Mouse (Mus musculus): Measurements from ENCODE around the gene Card14. TPM values are rescaled to one million over a fixed set of nuclear protein-coding genes. Genes with fewer than 3 reads are reported as not detected.
"Not testable (repeated sequence)": the region's sequence is repeated elsewhere in the genome, so short reads cannot be mapped to it uniquely, and the experiment has no call there.

Gene Card14
- not detected in 2 replicates for total RNA-seq (2015; ENCODE audit: low replicate concordance)
- total RNA-seq (2017; ENCODE audit: low replicate concordance) = not detected in 2 replicates

DNA sequence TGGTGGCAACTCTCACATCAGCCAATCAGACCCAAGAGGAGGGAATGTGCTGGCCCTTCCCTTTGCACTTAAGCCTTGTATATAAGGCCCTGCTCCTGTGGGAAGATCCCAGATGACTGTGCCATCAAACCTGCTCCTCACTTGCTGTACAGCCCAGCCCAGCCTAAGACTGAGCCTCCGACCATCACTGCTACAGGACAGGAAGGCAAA is at the start of gene Card14:
Gene Card14, plus strand, starts transcription at position 111 of the 210 bp plus-strand sequence.
- no peak for ATAC-seq (replicated peaks; ENCODE audit: low FRiP score, poor library complexity, severe bottlenecking)

DNA sequence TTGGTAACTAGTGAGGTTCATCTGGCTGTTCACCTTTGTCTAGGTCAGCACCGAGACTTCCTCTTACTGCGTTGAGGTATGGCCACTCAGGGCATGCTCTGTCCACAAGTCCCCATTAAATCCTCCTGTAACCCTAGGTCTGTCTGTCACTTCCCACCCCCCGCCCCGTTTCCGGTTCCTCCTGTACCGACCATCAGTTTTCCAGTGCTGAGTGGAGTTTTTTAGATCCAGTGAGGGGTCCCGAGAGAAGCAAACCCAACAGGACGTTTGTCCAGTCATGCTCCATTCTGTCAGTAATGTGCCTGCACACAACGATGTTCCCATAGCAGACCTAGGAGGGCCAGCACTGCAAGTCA is 49.4 kb upstream of the Card14 start:
- no peak for ATAC-seq (replicated peaks; ENCODE audit: low FRiP score, poor library complexity, severe bottlenecking)

DNA sequence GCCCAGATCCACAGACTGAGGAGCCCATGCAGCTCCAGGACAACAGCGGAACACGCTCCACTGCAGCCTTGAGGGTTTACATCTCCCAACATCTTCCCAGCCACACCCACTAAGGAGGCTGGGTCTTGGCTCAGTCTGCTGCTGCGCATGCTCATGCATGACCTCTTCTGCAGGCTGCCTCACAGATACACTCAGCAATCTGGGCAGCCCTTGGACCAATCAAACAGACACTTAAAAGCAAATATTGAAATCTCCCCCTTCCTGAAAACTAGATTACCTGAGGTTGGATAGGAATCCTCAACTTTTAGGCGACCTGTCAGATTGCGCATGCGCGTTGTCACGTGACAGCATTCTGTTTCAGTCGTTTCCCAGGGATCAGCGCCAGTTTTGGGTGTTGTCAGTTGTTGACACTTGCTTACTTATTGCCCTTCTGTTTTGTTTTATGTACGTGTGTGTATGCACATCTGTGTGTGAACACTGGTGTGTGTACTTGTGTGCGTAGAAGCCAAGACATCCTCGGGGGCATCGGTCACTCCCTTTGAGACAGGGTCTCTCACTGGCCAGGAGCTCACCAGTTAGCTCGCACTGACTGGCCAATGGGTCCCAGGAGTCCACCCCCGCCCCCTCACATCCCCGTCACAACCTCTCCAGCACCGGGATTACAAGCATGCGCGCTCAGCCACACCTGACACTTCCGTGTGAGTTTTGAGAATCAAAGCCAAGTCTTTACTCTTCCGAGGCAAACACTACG is 48.8 kb upstream of the Card14 start:
- ATAC-seq (replicated peaks; ENCODE audit: low FRiP score, poor library complexity, severe bottlenecking) = peak; percentile 82

DNA sequence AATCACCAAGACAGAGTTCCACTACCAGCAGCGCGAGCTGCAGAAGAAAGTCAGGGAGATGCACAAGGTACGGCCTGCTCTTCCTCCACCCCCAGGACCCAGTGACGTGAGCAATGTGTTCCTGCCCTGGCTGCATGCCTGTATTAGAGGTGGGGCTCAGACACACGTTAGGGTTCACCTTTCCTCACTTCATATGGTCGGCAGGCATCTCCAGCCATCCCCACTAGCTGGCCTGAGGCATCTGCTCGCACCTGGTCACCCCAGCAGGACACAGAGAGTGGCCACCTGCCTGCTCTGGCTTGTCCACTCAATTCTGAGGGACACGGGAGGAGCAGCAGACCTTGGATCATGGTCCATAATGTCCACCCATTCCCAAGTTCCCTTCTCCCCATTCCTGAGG is 47.6 kb upstream of the Card14 start:
- ATAC-seq (replicated peaks; ENCODE audit: low FRiP score, poor library complexity, severe bottlenecking) = no peak

DNA sequence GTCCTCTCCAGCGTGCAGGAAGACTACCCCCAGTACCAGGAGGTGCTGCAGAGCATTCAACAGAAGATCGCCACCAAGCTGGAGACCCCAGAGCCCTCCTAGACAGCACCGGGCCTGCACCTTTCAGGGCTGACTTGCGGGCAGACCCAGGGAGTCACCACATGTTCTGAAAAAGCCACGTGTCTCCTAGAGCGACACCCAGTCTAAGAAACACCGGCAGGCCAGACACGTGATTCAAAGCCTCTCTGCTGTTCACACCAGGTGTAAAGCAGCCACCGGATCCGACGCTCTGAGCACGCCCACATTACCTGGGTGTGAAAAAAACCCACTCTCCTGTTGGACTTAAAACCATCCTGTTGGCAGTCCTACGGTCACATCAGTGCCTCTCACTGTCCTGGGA is 43.2 kb upstream of the Card14 start:
- no peak for ATAC-seq (replicated peaks; ENCODE audit: low FRiP score, poor library complexity, severe bottlenecking)

DNA sequence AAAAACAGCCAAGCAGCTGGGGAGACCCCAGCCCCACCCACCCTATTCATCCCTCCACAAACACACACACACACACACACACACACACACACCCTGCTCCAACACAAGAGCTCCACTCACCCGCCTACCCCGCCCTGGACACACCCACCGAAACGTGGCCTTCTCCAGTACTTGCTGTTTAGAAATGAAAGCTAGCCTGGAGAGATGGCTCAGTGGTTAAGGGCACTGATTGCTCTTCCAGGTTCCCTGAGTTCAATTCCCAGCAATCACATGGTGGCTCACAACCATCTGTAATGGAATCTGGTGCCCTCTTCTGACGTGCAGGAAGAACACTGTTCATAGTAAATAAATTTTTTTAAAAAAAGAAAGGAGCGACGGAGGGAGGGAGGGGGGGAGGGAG is 41.8 kb upstream of the Card14 start:
- ATAC-seq (replicated peaks; ENCODE audit: low FRiP score, poor library complexity, severe bottlenecking) = no peak

DNA sequence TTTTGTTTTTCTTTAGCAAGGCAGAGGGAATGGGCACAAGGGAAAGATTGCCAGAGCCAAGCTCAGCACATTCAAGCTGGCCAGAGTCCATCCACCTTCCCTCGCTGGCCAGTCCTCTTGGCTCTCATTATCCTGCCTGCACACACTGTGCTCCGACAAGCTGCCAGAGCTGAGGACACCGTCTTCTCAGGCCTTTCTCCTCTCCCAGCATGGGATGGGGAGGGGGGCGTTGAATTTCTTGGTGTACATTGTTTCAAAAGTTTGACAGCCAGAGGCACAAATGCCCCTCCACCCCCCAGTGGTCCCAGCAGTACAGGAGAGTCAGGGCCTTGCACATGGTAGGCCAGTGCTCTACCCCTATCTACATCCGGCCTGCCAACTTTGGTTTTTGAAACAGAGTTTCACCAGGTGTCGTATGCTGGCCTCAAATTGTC is 40.3 kb upstream of the Card14 start:
- no peak for ATAC-seq (replicated peaks; ENCODE audit: low FRiP score, poor library complexity, severe bottlenecking)

DNA sequence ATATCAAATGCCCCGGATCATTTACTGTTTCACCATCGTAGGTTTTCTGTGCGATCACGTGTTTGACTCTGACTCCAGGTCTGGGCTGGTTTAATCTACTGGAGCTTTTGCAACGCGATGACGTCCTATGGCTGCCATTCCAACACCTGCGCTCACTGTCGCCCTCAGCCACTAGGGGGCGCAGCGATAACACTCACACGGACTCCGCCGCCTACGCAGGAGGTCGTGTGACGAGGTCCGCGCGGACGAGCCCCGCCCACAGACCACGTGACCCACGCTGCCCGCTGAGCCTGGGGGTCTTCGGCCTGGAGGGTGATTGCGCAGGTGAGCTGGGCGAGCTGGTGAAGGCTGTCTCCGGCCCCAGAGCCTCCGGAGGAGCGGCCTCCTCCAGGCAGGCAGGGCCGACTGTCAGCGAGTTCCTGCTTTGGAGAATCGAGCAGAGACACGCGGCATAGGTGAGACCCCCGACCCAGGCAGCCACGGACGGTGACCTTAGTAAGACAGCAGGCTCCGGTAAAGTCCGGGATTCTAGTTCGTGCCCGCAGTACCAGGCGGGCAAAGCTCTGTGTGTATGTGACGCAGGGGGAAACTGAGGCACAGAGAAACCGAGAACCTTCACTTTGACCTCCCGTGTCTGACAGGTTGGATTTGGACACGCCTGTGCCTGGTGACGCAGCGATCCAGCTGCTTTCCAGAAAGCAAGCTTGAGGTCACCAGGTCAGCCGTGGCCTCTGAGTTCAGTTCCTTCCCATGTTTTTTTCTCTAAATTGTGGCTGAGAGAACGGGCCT is 39.6 kb upstream of the Card14 start, which contains the start of gene Gaa:
Gene Gaa, plus strand, starts transcription at position 120 of the 789 bp plus-strand sequence.
- ATAC-seq (replicated peaks; ENCODE audit: low FRiP score, poor library complexity, severe bottlenecking) = peak; percentile 93

DNA sequence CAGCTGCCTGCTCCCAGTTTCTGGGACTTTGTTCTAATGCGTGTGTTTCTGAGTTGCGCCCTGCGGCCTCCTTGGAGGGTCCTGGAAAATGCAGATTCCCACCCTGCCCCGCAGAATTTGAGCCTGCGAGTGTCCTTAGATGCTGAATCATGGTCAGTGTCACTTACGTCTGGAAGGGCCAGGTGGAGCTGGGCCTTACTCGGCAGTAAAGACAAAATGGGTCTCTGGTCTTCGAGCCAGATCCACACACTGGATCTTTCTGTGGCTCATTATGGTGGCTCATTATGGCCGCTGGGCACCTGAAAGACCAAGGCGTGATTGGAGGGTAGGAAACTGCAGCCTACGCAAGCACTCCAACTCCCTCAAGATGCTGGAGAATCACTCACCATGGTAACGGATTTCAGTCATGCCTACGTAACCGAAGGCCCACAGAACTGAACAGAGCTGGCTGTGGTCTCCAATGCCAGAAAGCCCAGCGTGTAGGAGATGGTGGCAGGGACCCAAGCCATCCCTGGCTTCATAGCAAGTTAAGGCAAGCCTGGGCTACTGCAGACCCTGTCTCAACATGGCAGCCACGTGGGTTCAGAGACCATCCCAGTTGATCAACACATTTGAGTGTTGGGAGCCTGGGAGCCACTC is 38.9 kb upstream of the Card14 start:
- ATAC-seq (replicated peaks; ENCODE audit: low FRiP score, poor library complexity, severe bottlenecking) = no peak

DNA sequence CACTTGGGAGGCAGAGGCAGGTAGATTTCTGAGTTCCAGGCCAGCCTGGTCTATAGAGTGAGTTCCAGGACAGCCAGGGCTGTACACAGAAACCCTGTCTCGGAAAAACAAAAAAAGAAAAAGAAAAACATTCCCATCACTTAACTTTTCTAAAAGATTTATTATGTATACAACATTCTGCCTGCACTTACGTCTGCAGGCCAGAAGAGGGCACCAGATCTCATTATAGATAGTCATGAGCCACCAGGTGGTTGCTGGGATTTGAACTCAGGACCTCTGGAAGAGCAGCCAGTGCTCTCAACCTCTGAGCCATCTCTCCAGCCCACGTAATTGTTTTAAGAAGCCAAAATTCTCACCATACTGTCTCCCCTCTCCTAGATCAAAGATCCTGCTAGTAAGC is 35.1 kb upstream of the Card14 start:
- ATAC-seq (replicated peaks; ENCODE audit: low FRiP score, poor library complexity, severe bottlenecking) = not testable (repeated sequence)

DNA sequence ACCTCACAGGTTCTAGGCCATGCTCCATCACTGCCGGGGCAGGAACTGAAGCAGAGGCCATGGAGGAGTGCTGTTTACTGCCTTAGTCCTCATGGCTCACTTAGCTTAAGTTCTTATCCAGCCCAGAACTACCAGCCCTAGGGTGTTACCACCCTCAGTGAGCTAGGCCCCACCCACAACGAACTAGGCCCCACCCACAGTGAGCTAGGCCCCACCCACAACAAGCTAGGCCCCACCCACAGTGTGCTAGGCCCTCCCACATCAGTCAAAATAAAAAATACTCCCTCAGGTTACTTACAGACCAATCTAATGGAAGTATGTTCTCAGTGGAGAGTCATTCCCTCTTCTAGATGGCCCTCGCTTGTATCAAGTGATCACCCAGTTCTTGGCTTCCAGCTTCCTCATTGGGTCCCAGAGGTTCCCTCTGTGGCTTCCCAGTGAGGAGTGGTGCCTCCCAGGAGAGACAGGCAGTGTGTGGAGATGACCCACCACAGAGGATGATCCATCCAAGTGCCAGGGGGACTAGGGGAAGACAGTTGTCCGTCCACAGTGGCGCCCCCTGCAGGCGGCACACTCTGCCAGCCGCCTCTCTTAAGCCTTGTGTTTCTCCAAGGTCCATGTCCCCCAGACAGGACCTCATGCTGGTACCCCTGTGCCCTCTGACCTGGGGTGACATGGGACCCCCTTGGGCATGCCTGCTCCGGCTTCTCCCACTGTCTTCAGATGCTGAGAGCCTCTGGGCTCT is 34.2 kb upstream of the Card14 start:
- no peak for ATAC-seq (replicated peaks; ENCODE audit: low FRiP score, poor library complexity, severe bottlenecking)

DNA sequence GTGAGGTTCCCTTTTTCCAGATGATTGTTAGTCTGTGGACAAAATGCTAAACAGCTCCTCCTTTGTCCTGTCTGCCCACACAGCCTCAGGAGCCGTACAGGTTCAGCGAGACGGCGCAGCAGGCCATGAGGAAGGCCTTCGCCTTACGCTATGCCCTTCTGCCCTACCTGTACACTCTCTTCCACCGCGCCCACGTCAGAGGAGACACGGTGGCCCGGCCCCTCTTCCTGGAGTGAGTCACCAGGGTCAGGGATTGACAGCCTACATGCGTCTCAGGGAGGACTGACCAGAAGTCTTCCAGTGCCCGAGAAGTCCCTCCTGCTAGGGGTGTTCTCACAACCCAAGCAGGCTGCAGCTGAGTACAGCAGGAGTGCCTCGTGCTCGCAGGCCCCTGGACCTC is 26.5 kb upstream of the Card14 start:
- ATAC-seq (replicated peaks; ENCODE audit: low FRiP score, poor library complexity, severe bottlenecking) = no peak

DNA sequence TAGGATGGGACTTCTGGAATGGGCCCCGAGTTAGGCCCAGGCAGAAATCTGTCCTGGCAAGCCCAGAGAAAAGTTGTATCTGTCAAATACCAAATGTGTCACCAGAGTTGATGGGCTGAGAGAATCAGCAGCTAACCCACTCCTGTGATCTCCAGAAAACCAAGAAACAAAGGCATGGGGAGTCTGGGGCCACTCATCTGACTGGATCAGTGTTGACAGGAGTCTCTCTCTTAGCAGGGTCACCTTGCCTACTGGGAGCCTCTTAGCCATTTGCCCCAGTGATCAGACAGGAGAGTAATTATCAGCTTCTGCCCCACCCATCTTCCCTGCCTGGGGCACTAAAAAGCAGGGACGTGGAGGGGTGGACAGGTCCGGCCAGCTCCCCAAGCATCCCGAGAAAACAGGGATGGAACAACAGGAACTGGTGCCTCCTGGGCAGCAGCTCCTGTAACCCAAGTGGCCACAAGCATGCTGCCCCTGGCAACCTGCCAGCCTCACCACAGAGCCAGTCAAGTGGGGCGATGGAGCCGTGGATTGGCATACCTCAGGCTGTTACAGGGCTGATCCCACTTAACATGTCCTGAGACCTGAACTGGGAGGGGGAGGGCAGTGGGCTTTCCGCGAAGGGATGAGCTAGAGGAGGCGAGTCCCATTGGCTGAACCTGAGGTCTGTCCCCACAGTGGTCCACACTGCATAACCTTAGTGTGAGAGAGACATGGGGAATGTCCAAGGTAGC is 21.6 kb upstream of the Card14 start:
- no peak for ATAC-seq (replicated peaks; ENCODE audit: low FRiP score, poor library complexity, severe bottlenecking)

DNA sequence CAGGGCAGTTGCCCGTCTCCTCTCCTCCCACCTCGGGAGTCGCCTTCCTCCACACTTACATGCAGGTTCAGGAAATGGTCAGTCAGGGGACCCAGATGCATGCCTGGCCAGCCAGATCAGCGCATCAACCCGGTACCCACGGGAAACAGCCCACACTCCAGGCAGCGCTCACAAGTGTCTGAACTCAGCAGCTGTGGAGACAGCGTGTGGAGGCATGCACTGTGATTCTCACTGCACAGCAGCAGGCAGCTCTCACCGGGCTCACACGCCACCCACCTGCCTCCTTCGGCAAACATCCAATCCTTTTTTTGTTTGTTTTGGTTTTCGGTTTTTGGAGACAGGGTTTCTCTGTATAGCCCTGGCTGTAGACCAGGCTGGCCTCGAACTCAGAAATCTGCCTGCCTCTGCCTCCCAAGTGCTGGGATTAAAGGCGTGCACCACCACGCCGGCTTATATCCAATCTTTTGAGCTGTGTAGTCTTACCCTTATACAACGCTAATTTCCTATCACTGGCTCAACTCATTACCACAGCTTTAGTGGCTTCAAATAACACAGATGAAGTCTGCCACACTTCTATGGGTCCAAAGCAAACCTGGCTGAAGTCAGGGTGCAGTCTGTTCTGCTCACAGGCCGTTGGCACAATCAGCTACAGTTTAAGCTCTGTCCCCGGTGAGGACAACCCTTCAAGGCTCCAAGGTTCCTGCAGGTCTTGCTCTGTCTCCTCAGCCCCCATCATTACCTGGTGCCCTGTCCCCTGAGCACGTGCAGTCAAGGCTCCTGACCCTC is 20.2 kb upstream of the Card14 start:
- ATAC-seq (replicated peaks; ENCODE audit: low FRiP score, poor library complexity, severe bottlenecking) = no peak

DNA sequence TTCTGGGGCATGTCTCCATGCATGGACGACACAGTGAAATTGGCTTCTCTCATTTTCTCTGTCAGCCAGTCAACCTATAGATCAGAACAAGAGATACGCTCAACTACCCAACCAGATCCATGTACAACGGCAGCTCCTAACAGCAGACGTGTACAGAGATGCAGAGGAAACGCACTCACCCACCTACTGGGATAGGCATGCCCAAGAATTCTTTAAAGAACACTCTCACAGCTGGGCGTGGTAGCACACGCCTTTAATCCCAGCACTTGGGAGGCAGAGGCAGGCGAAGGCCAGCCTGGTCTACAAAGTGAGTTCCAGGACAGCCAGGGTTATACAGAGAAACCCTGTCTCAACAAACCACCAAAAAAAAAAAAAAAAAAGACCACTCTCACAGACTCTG is 14.7 kb upstream of the Card14 start:
- not testable (repeated sequence) for ATAC-seq (replicated peaks; ENCODE audit: low FRiP score, poor library complexity, severe bottlenecking)

DNA sequence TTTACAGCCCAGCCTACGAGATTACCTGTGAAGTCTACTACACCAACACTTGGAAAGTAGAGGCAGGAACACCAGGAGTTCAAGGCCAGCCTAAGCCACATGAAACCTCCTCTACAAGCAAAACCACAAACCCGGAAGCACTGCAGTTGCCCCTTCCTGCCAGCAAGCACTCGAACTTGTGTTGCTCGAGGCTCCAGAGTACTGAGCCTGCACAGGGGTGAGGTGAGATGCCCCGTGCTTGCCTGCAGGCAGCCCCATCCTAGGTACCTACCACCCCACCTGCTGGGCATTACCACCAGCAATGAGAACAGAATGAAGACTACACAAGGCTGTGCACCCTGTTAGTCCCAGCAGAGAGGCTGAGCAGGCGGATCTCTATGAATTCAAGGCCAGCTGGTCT is 9.6 kb upstream of the Card14 start:
- no peak for ATAC-seq (replicated peaks; ENCODE audit: low FRiP score, poor library complexity, severe bottlenecking)

DNA sequence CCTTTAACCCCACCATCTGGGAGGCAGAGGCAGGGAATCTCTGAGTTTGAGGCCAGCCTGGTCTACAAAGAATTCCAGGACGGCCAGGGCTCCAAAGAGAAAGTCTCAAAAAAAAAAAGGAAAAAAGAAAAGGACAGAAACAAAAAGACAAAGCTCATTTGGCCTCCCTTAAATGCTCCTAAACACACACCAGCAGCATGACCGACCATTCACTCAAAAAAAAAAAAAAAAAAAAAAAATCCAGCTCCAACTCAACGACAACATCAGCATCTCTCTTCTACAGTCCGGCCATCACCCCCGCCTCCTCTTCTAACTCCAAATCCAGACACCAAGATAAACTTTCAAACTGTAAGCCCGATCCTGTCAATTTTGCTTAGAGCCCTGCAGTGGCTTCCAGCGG is 8.7 kb upstream of the Card14 start:
- ATAC-seq (replicated peaks; ENCODE audit: low FRiP score, poor library complexity, severe bottlenecking) = no peak

DNA sequence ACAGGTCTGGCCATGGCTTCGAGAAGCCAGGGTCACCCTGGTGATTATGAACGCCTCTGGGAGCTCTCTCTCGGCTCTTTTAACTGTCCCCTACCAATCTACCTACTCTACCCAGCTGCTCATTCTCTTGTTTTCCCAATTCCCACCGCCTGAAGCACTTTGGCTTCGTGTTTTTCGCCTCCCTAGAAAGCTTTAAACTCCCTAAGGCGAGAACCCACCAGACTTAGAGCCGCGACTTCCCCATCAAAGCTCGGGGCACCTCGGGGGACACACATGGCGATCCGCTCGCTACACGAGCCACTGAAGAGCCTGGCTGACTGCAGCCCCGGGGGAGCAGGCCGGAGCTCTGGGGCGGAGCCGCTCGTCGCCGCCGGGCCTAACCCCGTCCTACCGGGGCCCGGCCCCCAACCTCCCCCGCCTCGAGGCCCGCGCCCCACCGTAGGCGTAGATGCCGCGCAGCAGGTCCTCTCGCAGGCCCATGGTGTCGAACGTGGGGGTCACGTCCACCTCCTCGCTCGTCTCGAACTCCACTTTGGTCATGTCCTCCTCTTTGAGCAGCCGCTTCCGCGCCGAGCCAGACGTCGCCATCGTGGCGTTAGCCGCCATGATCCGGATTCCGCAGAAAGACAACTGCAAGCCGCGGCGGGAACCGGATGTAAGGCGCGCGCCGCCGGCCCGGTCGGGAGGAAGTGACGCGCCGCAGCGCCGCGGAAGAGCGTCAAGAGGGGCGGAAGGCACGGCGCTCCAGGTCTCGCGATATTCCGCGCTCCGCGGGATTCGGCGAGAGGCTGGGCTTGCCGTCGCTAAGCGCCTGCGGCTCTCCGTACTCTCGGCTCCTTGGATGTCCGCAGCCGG is 8.0 kb upstream of the Card14 start, which contains the start of gene Eif4a3:
Gene Eif4a3, minus strand, starts transcription at position 699 of the 855 bp plus-strand sequence.
- ATAC-seq (replicated peaks; ENCODE audit: low FRiP score, poor library complexity, severe bottlenecking) = peak; percentile 94
